Mouse (Mus musculus): ENCODE measurements around the gene Olfr552. TPM values are rescaled to one million over a fixed set of nuclear protein-coding genes. Genes with fewer than 3 reads are reported as not detected.
"Not testable (repeated sequence)": the region's sequence is repeated elsewhere in the genome, so short reads cannot be mapped to it uniquely, and the experiment has no call there.

The Olfr552 gene
- polyA plus RNA-seq, 1 experiment from 2014 or later = not detected

DNA sequence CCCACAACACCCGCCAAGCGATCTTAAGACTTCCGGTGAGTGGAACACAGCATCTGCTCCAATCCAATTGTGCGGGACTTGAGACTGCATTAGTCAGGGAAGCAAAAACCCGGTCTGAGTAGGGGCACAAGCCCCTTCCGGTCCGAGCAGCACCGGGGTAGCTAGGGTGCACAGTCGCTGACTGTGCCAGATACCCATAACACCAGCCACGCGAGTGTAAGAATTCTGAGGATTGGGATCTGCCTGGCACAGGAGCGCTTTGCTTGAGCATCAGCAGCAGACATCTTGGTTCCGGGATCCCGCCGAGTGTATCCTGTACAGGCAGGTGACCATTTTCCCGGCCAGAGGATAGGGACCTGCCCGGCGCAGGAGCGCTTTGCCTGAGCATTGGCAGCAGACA, 22.8 kb downstream of the Olfr552 start:
- ATAC-seq (replicated peaks; ENCODE audit: low FRiP score) = not testable (repeated sequence)
- 89% methylated on average over 19 of the region's 19 CpGs for WGBS

DNA sequence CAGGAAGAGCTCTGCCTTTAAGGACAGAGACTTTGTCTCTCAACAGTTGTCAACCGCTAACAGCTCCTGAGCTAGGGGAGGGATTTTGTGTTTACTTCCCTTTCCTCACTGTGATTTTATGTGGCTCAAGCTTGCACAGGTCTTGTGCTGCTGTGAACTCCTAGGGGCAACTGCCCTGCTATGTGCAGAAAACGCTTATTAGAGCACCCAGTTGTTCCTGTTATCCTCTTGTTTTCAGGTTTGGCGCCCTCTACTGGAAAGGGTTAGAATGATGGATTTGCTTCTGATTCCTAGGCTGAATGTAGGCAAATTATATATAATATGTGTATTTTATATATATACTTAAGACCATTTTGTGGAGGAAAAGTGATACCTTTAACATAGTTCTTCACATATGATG, 39.1 kb downstream of the Olfr552 start:
- 0 out of 2 replicates have a peak, but pooled peaks cover 2% of the 10 kb centered on the region for H3K27me3 ChIP-seq
- H3K9ac ChIP-seq = no peak overlapping the region
- H3K4me3 ChIP-seq (replicated peaks) = no peak overlapping the region
- H3K4me1 ChIP-seq = no peaks in the 10 kb centered on the region
- no peak for ATAC-seq (replicated peaks; ENCODE audit: low FRiP score)
- 33% methylated on average over 3 of the region's 3 CpGs for WGBS
- no peaks in the 10 kb centered on the region for H3K9me3 ChIP-seq (replicated peaks)
- no peak overlapping the region for H3K4me2 ChIP-seq
- H3K27ac ChIP-seq = no peak overlapping the region
- no peaks in the 10 kb centered on the region for H3K36me3 ChIP-seq

More for the DNA sequence above, 22.8 kb downstream of the Olfr552 start:
- not testable (repeated sequence) for H3K4me2 ChIP-seq; H3K9me3 ChIP-seq (replicated peaks); H3K4me1 ChIP-seq; H3K4me3 ChIP-seq (replicated peaks); H3K27ac ChIP-seq; H3K36me3 ChIP-seq; H3K9ac ChIP-seq; H3K27me3 ChIP-seq

DNA sequence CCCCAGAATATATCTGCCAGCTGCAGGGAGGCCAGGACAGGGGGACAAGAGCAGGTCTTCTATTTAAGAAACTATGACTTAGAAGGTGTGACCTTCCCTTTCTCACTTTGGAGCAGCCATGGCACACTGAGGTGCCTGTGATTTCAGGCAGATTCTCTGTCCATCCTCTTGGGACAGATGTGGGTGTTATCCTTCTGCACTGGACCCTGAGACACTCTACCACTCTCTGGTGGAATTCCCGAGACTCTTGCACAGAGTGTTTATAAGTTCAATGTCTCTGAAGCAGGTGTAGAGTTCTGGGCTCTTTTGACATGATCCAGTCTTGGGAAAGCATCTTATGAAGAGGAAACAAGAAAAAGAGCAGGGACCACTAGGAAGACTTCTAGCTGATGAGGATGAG, 40.6 kb downstream of the Olfr552 start, which contains the start of gene Olfr554:
TSS of gene Olfr554 (plus strand) at position 301 of the 400 bp plus-strand sequence.
- Histone ChIP-seq H3K9me3 (replicated peaks) (no peaks in the 10 kb centered on the region), H3K4me1 (no peaks in the 10 kb centered on the region), H3K36me3 (no peaks in the 10 kb centered on the region), H3K9ac (no peak within 1 kb of the TSS), H3K4me3 (replicated peaks) (no peak within 1 kb of the TSS), H3K27ac (no peak within 1 kb of the TSS), H3K27me3 (0 out of 2 replicates have a peak, but pooled peaks cover 2% of the 10 kb centered on the region), H3K4me2 (no peak within 1 kb of the TSS)
- no peak for ATAC-seq (replicated peaks; ENCODE audit: low FRiP score)
- WGBS = 71% methylated on average over 1 of the region's 1 CpGs

DNA sequence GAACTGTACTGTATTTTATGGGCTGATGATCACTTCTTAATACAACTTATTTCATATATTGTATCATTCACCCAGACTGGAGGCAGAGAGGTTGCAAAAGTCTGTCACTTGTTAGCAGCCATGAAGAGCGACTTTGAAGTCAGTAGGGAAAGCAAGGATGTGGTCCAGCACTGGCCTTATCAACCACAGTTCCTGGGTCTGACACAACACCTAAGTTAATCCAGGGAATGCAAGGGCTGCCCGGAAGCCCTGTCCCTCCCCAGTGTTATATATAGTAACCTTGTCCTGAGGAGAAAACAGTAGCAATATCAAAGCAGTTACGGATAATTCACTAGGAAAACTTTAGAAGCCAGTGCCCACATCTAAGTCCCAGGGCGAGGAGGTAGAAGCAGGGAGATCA, 47.4 kb downstream of the Olfr552 start:
- not testable (repeated sequence) for H3K27ac ChIP-seq; H3K4me2 ChIP-seq; H3K9me3 ChIP-seq (replicated peaks); H3K36me3 ChIP-seq; ATAC-seq (replicated peaks; ENCODE audit: low FRiP score); H3K4me1 ChIP-seq; H3K27me3 ChIP-seq; H3K9ac ChIP-seq; H3K4me3 ChIP-seq (replicated peaks)
- 86% methylated on average over 4 of the region's 4 CpGs for WGBS

Other genes starting within 250 kb of the Olfr552 start
- 155 and 159 TPM in 2 replicates for gene Rrm1, start 156.1 kb upstream of the Olfr552 start, polyA plus RNA-seq (2015; fragmentation: Nextera tagmentation; extraction: Ambion mirVana)
- gene Olfr543, start 116.1 kb upstream of the Olfr552 start, polyA plus RNA-seq (2015; fragmentation: Nextera tagmentation; extraction: Ambion mirVana) = 0.38 and 0.48 TPM in 2 replicates
- gene Olfr544, start 109.5 kb upstream of the Olfr552 start, polyA plus RNA-seq (2015; fragmentation: Nextera tagmentation; extraction: Ambion mirVana) = 0.09 TPM in 1 of 2 replicates, not detected in the other
- gene Olfr545, start 98.2 kb upstream of the Olfr552 start, polyA plus RNA-seq (2015; fragmentation: Nextera tagmentation; extraction: Ambion mirVana) = 0.09 and 0.16 TPM in 2 replicates
- not detected in 2 replicates for gene Olfr547, start 63.0 kb upstream of the Olfr552 start, polyA plus RNA-seq (2015; fragmentation: Nextera tagmentation; extraction: Ambion mirVana)
- not detected in 2 replicates for gene Olfr548-ps1, start 56.9 kb upstream of the Olfr552 start, polyA plus RNA-seq (2015; fragmentation: Nextera tagmentation; extraction: Ambion mirVana)
- gene Olfr549, start 47.9 kb upstream of the Olfr552 start, polyA plus RNA-seq (2015; fragmentation: Nextera tagmentation; extraction: Ambion mirVana) = not detected in 2 replicates
- 0.17 and 0.44 TPM in 2 replicates for gene Trim21, start 32.3 kb upstream of the Olfr552 start, polyA plus RNA-seq (2015; fragmentation: Nextera tagmentation; extraction: Ambion mirVana)
- gene Olfr550, start 26.3 kb upstream of the Olfr552 start, polyA plus RNA-seq (2015; fragmentation: Nextera tagmentation; extraction: Ambion mirVana) = not detected in 2 replicates
- gene Olfr551, start 5.9 kb upstream of the Olfr552 start, polyA plus RNA-seq (2015; fragmentation: Nextera tagmentation; extraction: Ambion mirVana) = not detected in 2 replicates
- not detected in 2 replicates for gene Olfr553, start 20.4 kb downstream of the Olfr552 start, polyA plus RNA-seq (2015; fragmentation: Nextera tagmentation; extraction: Ambion mirVana)
- gene Olfr554, start 40.7 kb downstream of the Olfr552 start, polyA plus RNA-seq (2015; fragmentation: Nextera tagmentation; extraction: Ambion mirVana) = not detected in 2 replicates
- gene Olfr555, start 61.1 kb downstream of the Olfr552 start, polyA plus RNA-seq (2015; fragmentation: Nextera tagmentation; extraction: Ambion mirVana) = not detected in 2 replicates
- gene Olfr556, start 67.1 kb downstream of the Olfr552 start, polyA plus RNA-seq (2015; fragmentation: Nextera tagmentation; extraction: Ambion mirVana) = not detected in 2 replicates
- gene Trim68, start 89.6 kb downstream of the Olfr552 start, polyA plus RNA-seq (2015; fragmentation: Nextera tagmentation; extraction: Ambion mirVana) = 13.0 and 15.5 TPM in 2 replicates
- not detected in 2 replicates for gene Olfr557, start 98.1 kb downstream of the Olfr552 start, polyA plus RNA-seq (2015; fragmentation: Nextera tagmentation; extraction: Ambion mirVana)
- 0.78 and 0.81 TPM in 2 replicates for gene Olfr558, start 104.4 kb downstream of the Olfr552 start, polyA plus RNA-seq (2015; fragmentation: Nextera tagmentation; extraction: Ambion mirVana)
- not detected in 2 replicates for gene Olfr33, start 121.3 kb downstream of the Olfr552 start, polyA plus RNA-seq (2015; fragmentation: Nextera tagmentation; extraction: Ambion mirVana)
- gene Olfr559, start 129.7 kb downstream of the Olfr552 start, polyA plus RNA-seq (2015; fragmentation: Nextera tagmentation; extraction: Ambion mirVana) = not detected in 2 replicates
- gene Olfr560, start 161.6 kb downstream of the Olfr552 start, polyA plus RNA-seq (2015; fragmentation: Nextera tagmentation; extraction: Ambion mirVana) = not detected in 2 replicates
- gene Olfr78, start 161.7 kb downstream of the Olfr552 start, polyA plus RNA-seq (2015; fragmentation: Nextera tagmentation; extraction: Ambion mirVana) = 0.27 and 0.48 TPM in 2 replicates
- gene Olfr561, start 173.5 kb downstream of the Olfr552 start, polyA plus RNA-seq (2015; fragmentation: Nextera tagmentation; extraction: Ambion mirVana) = not detected in 2 replicates
- gene Olfr564, start 205.7 kb downstream of the Olfr552 start, polyA plus RNA-seq (2015; fragmentation: Nextera tagmentation; extraction: Ambion mirVana) = not detected in 2 replicates